Comparison of ENCODE assay signal across 9 mouse cellular contexts in genomic region chr15:86038802-86039201, GRCm38 (mm10). TPM values are rescaled to one million over a fixed set of nuclear protein-coding genes. Genes with fewer than 3 reads are reported as not detected.
DNase-seq lines count a peak whose midpoint lies in the region; ATAC-seq lines count a peak whose summit lies in the region.
"Had no signal": no experiment of that assay in that cellular context is flagged by ENCODE, and none has a peak within 500 bp of the region (broad histone marks: within the 10 kb centered on the region; RNA-seq: fewer than 3 reads in every experiment).

No protein-coding gene starts in this region.

- WGBS in forebrain, embryonic 14.5 days = 0% methylated on average over 2 of the region's 2 CpGs
- 0% methylated on average over 2 of the region's 2 CpGs for WGBS in hindbrain, embryonic 14.5 days
- WGBS in limb, embryonic 13.5 days = 2% methylated on average over 2 of the region's 2 CpGs
- WGBS in midbrain, embryonic 15.5 days = 0% methylated on average over 2 of the region's 2 CpGs
- 0% methylated on average over 2 of the region's 2 CpGs for WGBS in stomach, embryonic 16.5 days

- H3K36me3 ChIP-seq in forebrain, embryonic 14.5 days (ENCODE audit: control insufficient read depth, insufficient read depth, low read length) = no peaks in the 10 kb centered on the region
- H3K36me3 ChIP-seq in hindbrain, embryonic 14.5 days (replicated peaks; ENCODE audit: control insufficient read depth, insufficient read depth) = no peaks in the 10 kb centered on the region
- no peaks in the 10 kb centered on the region for H3K36me3 ChIP-seq in limb, embryonic 13.5 days
- H3K36me3 ChIP-seq in midbrain, embryonic 15.5 days (replicated peaks) = no peaks in the 10 kb centered on the region
- no peaks in the 10 kb centered on the region for H3K36me3 ChIP-seq in stomach, embryonic 16.5 days (ENCODE audit: control insufficient read depth, insufficient read depth, low read length)
- H3K36me3 ChIP-seq: limb, embryonic 15.5 days had no signal

- no peak overlapping the region for H3K9ac ChIP-seq in forebrain, embryonic 14.5 days (ENCODE audit: low read length)
- no peak overlapping the region for H3K9ac ChIP-seq in hindbrain, embryonic 14.5 days
- H3K9ac ChIP-seq in limb, embryonic 13.5 days = no peak overlapping the region; the same call in 1 of the 2 replicates
- H3K9ac ChIP-seq in midbrain, embryonic 15.5 days = no peak overlapping the region
- no peak overlapping the region for H3K9ac ChIP-seq in stomach, embryonic 16.5 days (ENCODE audit: low read length)
- H3K9ac ChIP-seq: limb, embryonic 15.5 days had no signal

- ATAC-seq in forebrain, embryonic 14.5 days = peak; percentile 65
- ATAC-seq in hindbrain, embryonic 14.5 days (ENCODE audit: low FRiP score) = peak; percentile 81
- peak; percentile 48 for ATAC-seq in limb, embryonic 13.5 days (ENCODE audit: low FRiP score, low read depth)
- peak; percentile 81 for ATAC-seq in midbrain, embryonic 15.5 days (replicated peaks)
- peak; percentile 38; the same call in 1 of the 2 replicates for ATAC-seq in stomach, embryonic 16.5 days (ENCODE audit: insufficient read depth, low FRiP score)

- no peak overlapping the region for H3K27ac ChIP-seq in forebrain, embryonic 14.5 days (ENCODE audit: low read depth, low read length)
- no peak overlapping the region for H3K27ac ChIP-seq in hindbrain, embryonic 14.5 days
- no peak overlapping the region for H3K27ac ChIP-seq in limb, embryonic 13.5 days
- no peak overlapping the region for H3K27ac ChIP-seq in midbrain, embryonic 15.5 days
- H3K27ac ChIP-seq in stomach, embryonic 16.5 days (ENCODE audit: low read length) = no peak overlapping the region
- H3K27ac ChIP-seq: limb, embryonic 15.5 days had no signal

- no peak overlapping the region for H3K4me2 ChIP-seq in forebrain, embryonic 14.5 days (ENCODE audit: low read length)
- no peak overlapping the region for H3K4me2 ChIP-seq in hindbrain, embryonic 14.5 days (replicated peaks)
- H3K4me2 ChIP-seq in limb, embryonic 13.5 days (replicated peaks) = peak overlapping the region; percentile 23; the same call in 1 of the 2 replicates
- H3K4me2 ChIP-seq in midbrain, embryonic 15.5 days = no peak overlapping the region
- no peak overlapping the region for H3K4me2 ChIP-seq in stomach, embryonic 16.5 days (ENCODE audit: low read depth, low read length)

- no peak overlapping the region for H3K4me3 ChIP-seq in forebrain, embryonic 14.5 days (ENCODE audit: low read depth, low read length)
- H3K4me3 ChIP-seq in hindbrain, embryonic 14.5 days (replicated peaks; ENCODE audit: low read length) = no peak overlapping the region
- no peak overlapping the region for H3K4me3 ChIP-seq in limb, embryonic 13.5 days
- H3K4me3 ChIP-seq in midbrain, embryonic 15.5 days = no peak overlapping the region
- no peak overlapping the region for H3K4me3 ChIP-seq in stomach, embryonic 16.5 days (replicated peaks; ENCODE audit: low read length)
- H3K4me3 ChIP-seq: limb, embryonic 15.5 days had no signal

- no peaks in the 10 kb centered on the region for H3K9me3 ChIP-seq in forebrain, embryonic 14.5 days (replicated peaks; ENCODE audit: control insufficient read depth, low read length)
- no peaks in the 10 kb centered on the region for H3K9me3 ChIP-seq in hindbrain, embryonic 14.5 days (ENCODE audit: control insufficient read depth, low read length)
- no peaks in the 10 kb centered on the region for H3K9me3 ChIP-seq in limb, embryonic 13.5 days
- H3K9me3 ChIP-seq in midbrain, embryonic 15.5 days = no peaks in the 10 kb centered on the region
- H3K9me3 ChIP-seq in stomach, embryonic 16.5 days (replicated peaks; ENCODE audit: control insufficient read depth, low read length) = no peaks in the 10 kb centered on the region
- H3K9me3 ChIP-seq: limb, embryonic 15.5 days had no signal

- H3K27me3 ChIP-seq in forebrain, embryonic 14.5 days (replicated peaks; ENCODE audit: control insufficient read depth, insufficient read depth, low read length) = no peaks in the 10 kb centered on the region; the same call in 1 of the 2 replicates
- H3K27me3 ChIP-seq in hindbrain, embryonic 14.5 days (ENCODE audit: control insufficient read depth, insufficient read depth, low read length) = peaks cover 23% of the 10 kb centered on the region
- H3K27me3 ChIP-seq in limb, embryonic 13.5 days = peaks cover 45% of the 10 kb centered on the region
- peaks cover 23% of the 10 kb centered on the region for H3K27me3 ChIP-seq in midbrain, embryonic 15.5 days (replicated peaks)
- H3K27me3 ChIP-seq in stomach, embryonic 16.5 days (ENCODE audit: control insufficient read depth, insufficient read depth, low read length) = peaks cover 7% of the 10 kb centered on the region; the same call in 1 of the 2 replicates

- peak; percentile 75 to 83 for DNase-seq in layer of hippocampus, postnatal 10 days (ENCODE audit: low spot score in 2 of 2)
- DNase-seq in layer of hippocampus, adult 9-10 months (ENCODE audit: low spot score) = no peak
- peak; percentile 74 to 76 for DNase-seq in cerebellum, adult 18-20 months
- peak; percentile 89 for DNase-seq in forebrain, embryonic 14.5 days (ENCODE audit: low spot score)
- DNase-seq in hindbrain, embryonic 14.5 days (ENCODE audit: low spot score) = peak; percentile 90

- peaks cover 7% of the 10 kb centered on the region for H3K4me1 ChIP-seq in forebrain, embryonic 14.5 days (ENCODE audit: control insufficient read depth, insufficient read depth, low read length)
- peaks cover 9% of the 10 kb centered on the region for H3K4me1 ChIP-seq in hindbrain, embryonic 14.5 days (replicated peaks; ENCODE audit: control insufficient read depth, insufficient read depth, low read length)
- peaks cover 19% of the 10 kb centered on the region for H3K4me1 ChIP-seq in limb, embryonic 13.5 days
- peaks cover 15% of the 10 kb centered on the region for H3K4me1 ChIP-seq in midbrain, embryonic 15.5 days
- peaks cover 6% of the 10 kb centered on the region; the same call in 1 of the 2 replicates for H3K4me1 ChIP-seq in stomach, embryonic 16.5 days (ENCODE audit: control insufficient read depth, insufficient read depth, low read length)

RNA-seq across cellular contexts. Expression of gene Celsr1, which starts 5.2 kb away (rescaled TPM):
- total RNA-seq in layer of hippocampus, postnatal 10 days (2021) = 1 to 10 TPM; 6.7 to 7.4 TPM
- 8.6 and 9.6 TPM in 2 replicates for polyA plus RNA-seq in forebrain, embryonic 14.5 days (2014; fragmentation: Nextera tagmentation; extraction: Ambion mirVana)
- 2.4 and 2.7 TPM in 2 replicates for polyA plus RNA-seq in hindbrain, embryonic 14.5 days (2014; fragmentation: Nextera tagmentation; extraction: Ambion mirVana)
- polyA plus RNA-seq in limb, embryonic 13.5 days (2015; fragmentation: Nextera tagmentation; extraction: Ambion mirVana) = 2.0 TPM in 2 replicates
- 1.6 and 2.2 TPM in 2 replicates for polyA plus RNA-seq in midbrain, embryonic 15.5 days (2015; fragmentation: Nextera tagmentation; extraction: Ambion mirVana)
- 2.6 and 2.7 TPM in 2 replicates for polyA plus RNA-seq in stomach, embryonic 16.5 days (2015; fragmentation: Nextera tagmentation; extraction: Ambion mirVana)

RNA-seq across cellular contexts. Expression of gene Gramd4, which starts 18.7 kb away (rescaled TPM):
- total RNA-seq in layer of hippocampus, postnatal 10 days (2021) = 10 to 100 TPM; 35.3 to 40.2 TPM
- polyA plus RNA-seq in forebrain, embryonic 14.5 days (2014; fragmentation: Nextera tagmentation; extraction: Ambion mirVana) = 20.7 and 28.0 TPM in 2 replicates
- polyA plus RNA-seq in hindbrain, embryonic 14.5 days (2014; fragmentation: Nextera tagmentation; extraction: Ambion mirVana) = 22.2 and 24.9 TPM in 2 replicates
- polyA plus RNA-seq in limb, embryonic 13.5 days (2015; fragmentation: Nextera tagmentation; extraction: Ambion mirVana) = 15.0 and 15.3 TPM in 2 replicates
- 41.0 and 41.7 TPM in 2 replicates for polyA plus RNA-seq in midbrain, embryonic 15.5 days (2015; fragmentation: Nextera tagmentation; extraction: Ambion mirVana)
- 10.5 and 12.1 TPM in 2 replicates for polyA plus RNA-seq in stomach, embryonic 16.5 days (2015; fragmentation: Nextera tagmentation; extraction: Ambion mirVana)
